Mouse (Mus musculus) liver, embryonic 14.5 days (tissue): ENCODE measurements around the gene Gcgr. TPM values are rescaled to one million over a fixed set of nuclear protein-coding genes. Genes with fewer than 3 reads are reported as not detected.

Experiments used
- ATAC-seq: fragments of 200-750 bp; cut with Nextera tagmentation; 2 replicates; pipeline ENCODE4 v1.8.0; 2017; ENCODE audit warnings: moderate number of reproducible peaks, mild to moderate bottlenecking, moderate library complexity; ENCODE audit not compliant: insufficient read depth
- DNase-seq, 3 experiments: peaks; one replicate each; pipeline ENCODE4 v3.0.0-alpha.2; 2012 to 2013; ENCODE audit warnings: low read depth in 3 of 3, low spot score in 3 of 3
- H3K27ac ChIP-seq: fragments of 300-500 bp; sonication (generic); 2 replicates; pipeline ENCODE4 v1.5.1; 2014; ENCODE audit warnings: moderate library complexity, mild to moderate bottlenecking, control low read depth, inconsistent platforms
- H3K27me3 ChIP-seq: fragments of 300-500 bp; sonication (generic); 2 replicates; pipeline ENCODE4 v1.6.1; 2014; ENCODE audit warnings: mild to moderate bottlenecking, low read length, moderate library complexity; ENCODE audit not compliant: control insufficient read depth, insufficient read depth
- H3K36me3 ChIP-seq: fragments of 300-500 bp; sonication (generic); replicated peaks from 2 replicates; pipeline ENCODE4 v1.6.1; 2014; ENCODE audit warnings: low read depth; ENCODE audit not compliant: control insufficient read depth, insufficient read depth
- H3K4me1 ChIP-seq, 2 experiments: fragments of 200-500 bp in 1 of 2; fragments of 300-500 bp in 1 of 2; sonication (generic) in 1 of 2; replicated peaks; 2 replicates each; pipeline ENCODE4 v1.6.1; 2012 to 2014; ENCODE audit warnings: antibody characterized with exemption in 1 of 2, inconsistent platforms in 1 of 2, low read length in 1 of 2; ENCODE audit not compliant: control insufficient read depth in 2 of 2, insufficient read depth in 2 of 2
- H3K4me2 ChIP-seq: fragments of 300-500 bp; sonication (generic); 2 replicates; pipeline ENCODE4 v1.6.1; 2014; ENCODE audit warnings: low read depth, mild to moderate bottlenecking, control low read depth, moderate library complexity
- H3K4me3 ChIP-seq, 2 experiments: fragments of 200-500 bp in 1 of 2; fragments of 300-500 bp in 1 of 2; sonication (generic) in 1 of 2; 2 replicates each; pipeline ENCODE4 v1.5.1; 2012 to 2014; ENCODE audit warnings: low read depth in 2 of 2, low read length in 2 of 2, mild to moderate bottlenecking in 2 of 2, control low read depth in 1 of 2, inconsistent platforms in 1 of 2, moderate library complexity in 1 of 2; ENCODE audit not compliant: insufficient read depth in 1 of 2
- H3K9ac ChIP-seq: fragments of 300-500 bp; sonication (generic); replicated peaks from 2 replicates; pipeline ENCODE4 v1.6.1; 2014; ENCODE audit warnings: mild to moderate bottlenecking, control low read depth, moderate library complexity
- H3K9me3 ChIP-seq: fragments of 300-500 bp; sonication (generic); 2 replicates; pipeline ENCODE4 v1.6.1; 2016; ENCODE audit warnings: low read length, mixed read lengths; ENCODE audit not compliant: control insufficient read depth
- CTCF ChIP-seq: IDR thresholded peaks from 2 replicates; pipeline ENCODE4 v1.5.1; 2016; ENCODE audit warnings: antibody characterized with exemption, low read depth, control low read depth
- EP300 ChIP-seq: IDR thresholded peaks from 2 replicates; pipeline ENCODE4 v1.6.1; 2016; ENCODE audit warnings: antibody characterized with exemption, low read depth
- WGBS: fragments of 180-500 bp; shearing (Covaris S2); extraction: QIAGEN DNeasy Blood & Tissue Kit; methylation state at CpG from one replicate; pipeline ENCODE4 v1.1.7; 2014; ENCODE audit not compliant: insufficient replicate concordance; 5-methylcytosine and 5-hydroxymethylcytosine counted together
- polyA plus RNA-seq, 2 experiments: library from polyadenylated mRNA; depleted of rRNA in 1 of 2; stranded (reverse) in 1 of 2; unstranded in 1 of 2; fragments of >200 nt; fragmentation: Nextera tagmentation in 1 of 2; extraction: Ambion mirVana in 1 of 2; gene quantifications; 2 replicates each; pipeline versions ENCODE4 v1.2.1 to v1.2.3; 2012 to 2014

Gcgr gene
- polyA plus RNA-seq, 2 experiments, result 11.6 to 19.8 TPM

- 88% methylated on average over 12 of the region's 12 CpGs for WGBS
- Histone ChIP-seq H3K4me3 (no peak overlapping the region), H3K9me3 (no peaks in the 10 kb centered on the region), H3K36me3 (peaks cover 13% of the 10 kb centered on the region), H3K27me3 (no peaks in the 10 kb centered on the region), H3K27ac (no peak overlapping the region), H3K4me2 (no peak overlapping the region), H3K4me1 (peaks cover under 1% of the 10 kb centered on the region in 2 experiments; a peak in 1 of 4 replicates), H3K9ac (no peak overlapping the region)
- no peak for ATAC-seq
- TF ChIP-seq CTCF, result no peak
- TF ChIP-seq EP300, result no peak
- DNase-seq, result no peak
Observed at GRCm38 (mm10) chr11:120498226-120498625, 32.3 kb upstream of the Gcgr start.

- Histone ChIP-seq H3K27me3 (no peaks in the 10 kb centered on the region), H3K4me1 (no peaks in the 10 kb centered on the region), H3K36me3 (peaks cover 13% of the 10 kb centered on the region), H3K9ac (no peak overlapping the region), H3K27ac (no peak overlapping the region), H3K4me2 (no peak overlapping the region), H3K4me3 (no peak overlapping the region), H3K9me3 (no peaks in the 10 kb centered on the region)
- DNase-seq (no peak), ATAC-seq (no peak)
- 80% methylated on average over 5 of the region's 5 CpGs for WGBS
- TF ChIP-seq CTCF, result no peak
- TF ChIP-seq EP300, result no peak
Observed at GRCm38 (mm10) chr11:120498891-120499290, 31.6 kb upstream of the Gcgr start.

GRCm38 (mm10) chr11:120499894-120500293 lies 30.6 kb upstream of the Gcgr start:
- no peaks in the 10 kb centered on the region for H3K9me3 ChIP-seq
- no peak overlapping the region for H3K9ac ChIP-seq
- no peak overlapping the region for H3K4me2 ChIP-seq
- H3K27ac ChIP-seq, result no peak overlapping the region
- H3K27me3 ChIP-seq, result no peaks in the 10 kb centered on the region
- H3K36me3 ChIP-seq, result peaks cover 13% of the 10 kb centered on the region
- no peaks in the 10 kb centered on the region for H3K4me1 ChIP-seq
- ATAC-seq (no peak), DNase-seq (no peak)
- WGBS, result 57% methylated on average over 6 of the region's 6 CpGs
- no peak overlapping the region for H3K4me3 ChIP-seq
- TF ChIP-seq EP300 (no peak), CTCF (no peak)

GRCm38 (mm10) chr11:120500357-120500756 lies 30.1 kb upstream of the Gcgr start:
- H3K9me3 ChIP-seq, result no peaks in the 10 kb centered on the region
- no peak overlapping the region for H3K4me3 ChIP-seq
- TF ChIP-seq EP300 (no peak), CTCF (no peak)
- H3K27ac ChIP-seq, result no peak overlapping the region
- 10% methylated on average over 3 of the region's 3 CpGs for WGBS
- H3K4me1 ChIP-seq, result no peaks in the 10 kb centered on the region
- peaks cover 10% of the 10 kb centered on the region for H3K36me3 ChIP-seq
- no peak for ATAC-seq
- DNase-seq, result no peak
- no peak overlapping the region for H3K9ac ChIP-seq
- H3K4me2 ChIP-seq, result no peak overlapping the region
- H3K27me3 ChIP-seq, result no peaks in the 10 kb centered on the region

GRCm38 (mm10) chr11:120501018-120501417 lies 29.5 kb upstream of the Gcgr start:
- Histone ChIP-seq H3K4me2 (no peak overlapping the region), H3K4me3 (no peak overlapping the region), H3K4me1 (0 out of 4 replicates have a peak, but pooled peaks cover 0 to 1% of the 10 kb centered on the region in 2 experiments), H3K36me3 (peaks cover 6% of the 10 kb centered on the region), H3K9me3 (no peaks in the 10 kb centered on the region), H3K9ac (no peak overlapping the region), H3K27me3 (no peaks in the 10 kb centered on the region), H3K27ac (no peak overlapping the region)
- 48% methylated on average over 6 of the region's 6 CpGs for WGBS
- TF ChIP-seq EP300 (no peak), CTCF (no peak)
- DNase-seq (no peak), ATAC-seq (no peak)
